Mouse (Mus musculus): ENCODE measurements around the gene Med12.

GRCm38 (mm10) chrX:101309299-101309698 is 35.5 kb downstream of the Med12 start:
- TF ChIP-seq CTCF (IDR thresholded peaks at IDR 0.05; ENCODE audit: insufficient read depth, low read length) = no peak
- no peak for TF ChIP-seq POLR2A (IDR thresholded peaks at IDR 0.05; ENCODE audit: borderline replicate concordance, extremely low read depth, low read depth, low read length)
